Mouse (Mus musculus) liver, embryonic 14.5 days (tissue): ENCODE data around the gene Traf3ip3.

ENCODE experiments used
- CTCF ChIP-seq: IDR thresholded peaks from 2 replicates; pipeline ENCODE4 v1.5.1; 2016; ENCODE audit warnings: antibody characterized with exemption, low read depth, control low read depth
- EP300 ChIP-seq: IDR thresholded peaks from 2 replicates; pipeline ENCODE4 v1.6.1; 2016; ENCODE audit warnings: antibody characterized with exemption, low read depth

- TF ChIP-seq CTCF (no peak), EP300 (no peak)
These were observed 58.9 kb downstream of the Traf3ip3 start for GRCm38 (mm10) chr1:193142517-193143062.
